Mouse (Mus musculus): Measurements from ENCODE around the gene Yod1.

Yod1 gene

GRCm38 (mm10) chr1:130732706-130733658, 15.9 kb downstream of the Yod1 start:
- DNase-seq (ENCODE audit: extremely low spot score, low read depth, low spot score) = no peak

- DNase-seq (ENCODE audit: extremely low spot score, low read depth, low spot score) = no peak
Observed at GRCm38 (mm10) chr1:130733671-130734070, 16.5 kb downstream of the Yod1 start.

- no peak for DNase-seq (ENCODE audit: extremely low spot score, low read depth, low spot score)
Observed at GRCm38 (mm10) chr1:130734452-130734851, 17.3 kb downstream of the Yod1 start.

GRCm38 (mm10) chr1:130734852-130735251, 17.7 kb downstream of the Yod1 start:
- DNase-seq (ENCODE audit: extremely low spot score, low read depth, low spot score) = no peak

- no peak for DNase-seq (ENCODE audit: extremely low spot score, low read depth, low spot score)
Observed at GRCm38 (mm10) chr1:130737411-130737881, 20.3 kb downstream of the Yod1 start.

GRCm38 (mm10) chr1:130737916-130738315, 20.8 kb downstream of the Yod1 start:
- no peak for DNase-seq (ENCODE audit: extremely low spot score, low read depth, low spot score)

GRCm38 (mm10) chr1:130738551-130739106, 21.5 kb downstream of the Yod1 start:
- DNase-seq (ENCODE audit: extremely low spot score, low read depth, low spot score) = no peak

- DNase-seq (ENCODE audit: extremely low spot score, low read depth, low spot score) = no peak
Observed at GRCm38 (mm10) chr1:130739636-130740035, 22.5 kb downstream of the Yod1 start.

GRCm38 (mm10) chr1:130740227-130740648, 23.1 kb downstream of the Yod1 start:
- no peak for DNase-seq (ENCODE audit: extremely low spot score, low read depth, low spot score)

GRCm38 (mm10) chr1:130740781-130741720, 23.9 kb downstream of the Yod1 start:
- DNase-seq (ENCODE audit: extremely low spot score, low read depth, low spot score) = no peak

- DNase-seq (ENCODE audit: extremely low spot score, low read depth, low spot score) = no peak
Observed at GRCm38 (mm10) chr1:130742201-130742600, 25.1 kb downstream of the Yod1 start.

GRCm38 (mm10) chr1:130743775-130744174, 26.6 kb downstream of the Yod1 start:
- no peak for DNase-seq (ENCODE audit: extremely low spot score, low read depth, low spot score)

- DNase-seq (ENCODE audit: extremely low spot score, low read depth, low spot score) = no peak
Observed at GRCm38 (mm10) chr1:130744217-130744616, 27.1 kb downstream of the Yod1 start.

- DNase-seq (ENCODE audit: extremely low spot score, low read depth, low spot score) = no peak
Observed at GRCm38 (mm10) chr1:130744961-130745360, 27.8 kb downstream of the Yod1 start.

GRCm38 (mm10) chr1:130745591-130745990, 28.5 kb downstream of the Yod1 start:
- no peak for DNase-seq (ENCODE audit: extremely low spot score, low read depth, low spot score)

- DNase-seq (ENCODE audit: extremely low spot score, low read depth, low spot score) = no peak
Observed at GRCm38 (mm10) chr1:130746819-130747218, 29.7 kb downstream of the Yod1 start.

- no peak for DNase-seq (ENCODE audit: extremely low spot score, low read depth, low spot score)
Observed at GRCm38 (mm10) chr1:130759689-130760088, 42.6 kb downstream of the Yod1 start.

GRCm38 (mm10) chr1:130761597-130761996, 44.5 kb downstream of the Yod1 start:
- DNase-seq (ENCODE audit: extremely low spot score, low read depth, low spot score) = no peak

- no peak for DNase-seq (ENCODE audit: extremely low spot score, low read depth, low spot score)
Observed at GRCm38 (mm10) chr1:130762045-130762760, 45.1 kb downstream of the Yod1 start.

- no peak for DNase-seq (ENCODE audit: extremely low spot score, low read depth, low spot score)
Observed at GRCm38 (mm10) chr1:130764027-130764461, 46.9 kb downstream of the Yod1 start.

Data from hindlimb bud, embryonic 11.5 days (tissue).